Mouse (Mus musculus) erythroblast, embryonic 14.5 days (primary cell): Measurements from ENCODE around the gene L3hypdh.

Experiments used
- GATA1 ChIP-seq: IDR thresholded peaks from 2 replicates; pipeline ENCODE4 v1.6.1; 2012; ENCODE audit warnings: low read length, inconsistent platforms, mixed read lengths
- TAL1 ChIP-seq: IDR thresholded peaks from 3 replicates; pipeline ENCODE4 v1.6.1; 2012; ENCODE audit warnings: low read length, inconsistent platforms, mixed read lengths

- TF ChIP-seq GATA1 (no peak), TAL1 (no peak)
These were observed 2.9 kb downstream of the L3hypdh start for GRCm38 (mm10) chr12:72082370-72082769.
